Mouse (Mus musculus) CH12.LX (cell line): Measurements from ENCODE around the gene Rint1. TPM values are rescaled to one million over a fixed set of nuclear protein-coding genes. Genes with fewer than 3 reads are reported as not detected.

Experiments
- DNase-seq: peaks from one replicate; pipeline ENCODE4 v3.0.0-alpha.2; 2013; ENCODE audit errors: extremely low read depth
- H3K27ac ChIP-seq: 2 replicates; pipeline ENCODE4 v1.5.1; 2012; ENCODE audit warnings: low read depth, mild to moderate bottlenecking, control low read depth, moderate library complexity; ENCODE audit not compliant: insufficient read depth
- H3K27me3 ChIP-seq: replicated peaks from 2 replicates; pipeline ENCODE3; 2012; ENCODE audit warnings: inconsistent platforms
- H3K36me3 ChIP-seq, 2 experiments: replicated peaks in 1 of 2; 2 replicates each; pipeline versions ENCODE3 to v1.6.1; 2012; ENCODE audit warnings: inconsistent platforms in 1 of 2, low read length in 1 of 2, mild to moderate bottlenecking in 1 of 2, mixed read lengths in 1 of 2, moderate library complexity in 1 of 2; ENCODE audit not compliant: control insufficient read depth in 1 of 2, insufficient read depth in 1 of 2
- H3K4me1 ChIP-seq, 2 experiments: 2 replicates each; pipeline ENCODE4 v1.6.1; 2012; ENCODE audit warnings: inconsistent platforms in 1 of 2, moderate library complexity in 1 of 2; ENCODE audit not compliant: insufficient read depth in 2 of 2, control insufficient read depth in 1 of 2
- H3K4me2 ChIP-seq: 2 replicates; pipeline ENCODE4 v1.6.1; 2012; ENCODE audit warnings: low read depth, mild to moderate bottlenecking, control low read depth; ENCODE audit not compliant: poor library complexity, insufficient read depth, severe bottlenecking
- H3K4me3 ChIP-seq, 3 experiments: fragments of 150-350 bp in 1 of 3; sonication (generic) in 1 of 3; replicated peaks in 1 of 3; 2 replicates each; pipeline versions ENCODE3 to v1.5.1; 2011 to 2012; ENCODE audit warnings: low read depth in 2 of 3, low read length in 2 of 3, mild to moderate bottlenecking in 2 of 3, moderate library complexity in 2 of 3, control low read depth in 1 of 3, improper control_type of control experiment in 1 of 3, inconsistent platforms in 1 of 3, mixed read lengths in 1 of 3; ENCODE audit not compliant: poor library complexity in 1 of 3
- H3K79me2 ChIP-seq: replicated peaks from 2 replicates; pipeline ENCODE4 v1.6.1; 2012; ENCODE audit warnings: mild to moderate bottlenecking, moderate library complexity; ENCODE audit not compliant: control insufficient read depth, poor library complexity, insufficient read depth, severe bottlenecking; ENCODE audit errors: extremely low read depth
- H3K9ac ChIP-seq: 2 replicates; pipeline ENCODE4 v1.6.1; 2012; ENCODE audit warnings: low read depth, mild to moderate bottlenecking, control low read depth, moderate library complexity; ENCODE audit not compliant: insufficient read depth
- H3K9me3 ChIP-seq: replicated peaks from 2 replicates; pipeline ENCODE3; 2012; ENCODE audit warnings: low read length, inconsistent platforms, mixed read lengths
- BHLHE40 ChIP-seq: IDR thresholded peaks from 2 replicates; pipeline ENCODE4 v1.6.1; 2011; ENCODE audit warnings: mild to moderate bottlenecking, low read depth, low read length, improper control_type of control experiment
- CHD1 ChIP-seq: IDR thresholded peaks from 2 replicates; pipeline ENCODE4 v1.6.1; 2012; ENCODE audit warnings: low read depth, low read length, improper control_type of control experiment, inconsistent platforms
- CHD2 ChIP-seq: IDR thresholded peaks from 2 replicates; pipeline ENCODE4 v1.6.1; 2011; ENCODE audit warnings: low read length, improper control_type of control experiment
- CTCF ChIP-seq, 2 experiments: IDR thresholded peaks in 1 of 2; conservative IDR thresholded peaks in 1 of 2; 2 replicates each; pipeline ENCODE4 v1.5.1; 2011 to 2012; ENCODE audit warnings: low read depth in 2 of 2, low read length in 2 of 2, improper control_type of control experiment in 1 of 2, inconsistent platforms in 1 of 2, mild to moderate bottlenecking in 1 of 2, moderate library complexity in 1 of 2
- E2F4 ChIP-seq: IDR thresholded peaks from 2 replicates; pipeline ENCODE4 v1.6.1; 2011; ENCODE audit warnings: low read depth, low read length, improper control_type of control experiment; ENCODE audit not compliant: insufficient replicate concordance
- ELF1 ChIP-seq: IDR thresholded peaks from 2 replicates; pipeline ENCODE4 v1.6.1; 2014; ENCODE audit warnings: low read depth, mild to moderate bottlenecking, inconsistent platforms, low read length, improper control_type of control experiment
- EP300 ChIP-seq: IDR thresholded peaks from 2 replicates; pipeline ENCODE4 v1.6.1; 2011; ENCODE audit warnings: low read length, improper control_type of control experiment
- ETS1 ChIP-seq: conservative IDR thresholded peaks from 2 replicates; pipeline ENCODE4 v1.6.1; 2012; ENCODE audit warnings: low read depth, mild to moderate bottlenecking, inconsistent platforms, low read length, improper control_type of control experiment, moderate library complexity
- HCFC1 ChIP-seq: IDR thresholded peaks from 2 replicates; pipeline ENCODE4 v1.6.1; 2012; ENCODE audit warnings: low read depth, mild to moderate bottlenecking, inconsistent platforms, low read length, improper control_type of control experiment
- IRF4 ChIP-seq: IDR thresholded peaks from 2 replicates; pipeline ENCODE4 v1.6.1; 2014; ENCODE audit warnings: low read depth, mild to moderate bottlenecking, inconsistent platforms, low read length, improper control_type of control experiment
- MAX ChIP-seq: IDR thresholded peaks from 2 replicates; pipeline ENCODE4 v1.6.1; 2011; ENCODE audit warnings: low read length, improper control_type of control experiment
- MAZ ChIP-seq: IDR thresholded peaks from 2 replicates; pipeline ENCODE4 v1.6.1; 2012; ENCODE audit warnings: low read depth, mild to moderate bottlenecking, inconsistent platforms, low read length, improper control_type of control experiment, moderate library complexity
- MEF2A ChIP-seq: IDR thresholded peaks from 2 replicates; pipeline ENCODE4 v1.6.1; 2014; ENCODE audit warnings: low read depth, mild to moderate bottlenecking, inconsistent platforms, low read length, improper control_type of control experiment, borderline replicate concordance
- MXI1 ChIP-seq: IDR thresholded peaks from 2 replicates; pipeline ENCODE4 v1.6.1; 2011; ENCODE audit warnings: mild to moderate bottlenecking, low read depth, low read length, improper control_type of control experiment
- MYC ChIP-seq: IDR thresholded peaks from 2 replicates; pipeline ENCODE4 v1.6.1; 2011; ENCODE audit warnings: low read depth, mild to moderate bottlenecking, improper control_type of control experiment, low read length
- NELFE ChIP-seq: IDR thresholded peaks from 2 replicates; pipeline ENCODE4 v1.6.1; 2011; ENCODE audit warnings: low read depth, low read length, improper control_type of control experiment
- NRF1 ChIP-seq: IDR thresholded peaks from 2 replicates; pipeline ENCODE4 v1.6.1; 2014; ENCODE audit warnings: low read depth, mild to moderate bottlenecking, inconsistent platforms, low read length, improper control_type of control experiment, moderate library complexity
- PAX5 ChIP-seq: IDR thresholded peaks from 2 replicates; pipeline ENCODE4 v1.6.1; 2012; ENCODE audit warnings: low read length, inconsistent platforms, mixed read lengths
- POLR2AphosphoS2 ChIP-seq: IDR thresholded peaks from 2 replicates; pipeline ENCODE4 v1.6.1; 2011; ENCODE audit warnings: low read depth, low read length, improper control_type of control experiment
- RAD21 ChIP-seq: IDR thresholded peaks from 2 replicates; pipeline ENCODE4 v1.6.1; 2011; ENCODE audit warnings: low read depth, mild to moderate bottlenecking, low read length, improper control_type of control experiment, moderate library complexity
- RCOR1 ChIP-seq: conservative IDR thresholded peaks from 2 replicates; pipeline ENCODE4 v1.6.1; 2012; ENCODE audit warnings: low read depth, mild to moderate bottlenecking, inconsistent platforms, low read length, improper control_type of control experiment
- SIN3A ChIP-seq: IDR thresholded peaks from 2 replicates; pipeline ENCODE4 v1.6.1; 2012; ENCODE audit warnings: low read length, improper control_type of control experiment, inconsistent platforms
- SMC3 ChIP-seq: IDR thresholded peaks from 2 replicates; pipeline ENCODE4 v1.6.1; 2011; ENCODE audit warnings: low read depth, low read length, improper control_type of control experiment
- TBP ChIP-seq: conservative IDR thresholded peaks from 2 replicates; pipeline ENCODE4 v1.6.1; 2011; ENCODE audit warnings: low read depth, low read length, improper control_type of control experiment
- USF1 ChIP-seq: IDR thresholded peaks from 2 replicates; pipeline ENCODE4 v1.6.1; 2014; ENCODE audit warnings: low read depth, mild to moderate bottlenecking, inconsistent platforms, low read length, improper control_type of control experiment
- USF2 ChIP-seq: conservative IDR thresholded peaks from 2 replicates; pipeline ENCODE4 v1.6.1; 2011; ENCODE audit warnings: low read depth, low read length, improper control_type of control experiment
- ZKSCAN1 ChIP-seq: IDR thresholded peaks from 2 replicates; pipeline ENCODE4 v1.6.1; 2012; ENCODE audit warnings: low read depth, inconsistent platforms, low read length, improper control_type of control experiment, borderline replicate concordance
- ZMIZ1 ChIP-seq: IDR thresholded peaks from 2 replicates; pipeline ENCODE4 v1.6.1; 2012; ENCODE audit warnings: low read depth, mild to moderate bottlenecking, inconsistent platforms, low read length, improper control_type of control experiment
- dilution Hi-C: fragments of 300-500 bp; cut with MboI; formaldehyde crosslinking; loops from 2 replicates; pipeline ENCODE4 v1.14.3; 2020; ENCODE audit warnings: low sequenced_read_pairs; ENCODE audit not compliant: extremely low pct_unique_long_range_greater_than_20kb, extremely low pct_ligation_motif_present
- in situ Hi-C: fragments of 300-500 bp; cut with MboI; formaldehyde crosslinking; loops from 3 replicates; pipeline ENCODE4 v1.14.3; 2019; ENCODE audit warnings: low sequenced_read_pairs, low pct_ligation_motif_present, low pct_unique_long_range_greater_than_20kb, mixed read lengths
- polyA plus RNA-seq: library from polyadenylated mRNA; unstranded; fragments of >175 nt; gene quantifications from 2 replicates; pipeline ENCODE4 v1.2.1, GENCODE M21; 2012; ENCODE audit warnings: low read depth; ENCODE audit not compliant: insufficient read length
- total RNA-seq, 2 experiments: library from RNA; depleted of rRNA; stranded (reverse); fragments of 300-350 nt in 1 of 2; fragments of >200 nt in 1 of 2; gene quantifications; 2 replicates each; pipeline ENCODE4 v1.2.3; 2012 to 2014

Rint1 gene
- total and polyA plus RNA-seq, 3 experiments, result 14.7 to 17.6 (median 16.2) TPM

GRCm38 (mm10) chr5:23864054-23864965 is 76.8 kb downstream of the Rint1 start:
- no peak overlapping the region for H3K27ac ChIP-seq
- no peaks in the 10 kb centered on the region for H3K79me2 ChIP-seq
- no peak overlapping the region for H3K4me2 ChIP-seq
- H3K4me3 ChIP-seq, result no peak overlapping the region
- dilution Hi-C loops (no loop called here), in situ Hi-C loops (loop anchor here (5.0 kb wide), 1 partner anchor 193 kb away; no protein-coding TSS in a partner anchor)
- H3K36me3 ChIP-seq, result peaks cover 8 to 37% of the 10 kb centered on the region in 2 experiments
- no peaks in the 10 kb centered on the region for H3K9me3 ChIP-seq
- H3K4me1 ChIP-seq, result peaks cover 0 to 44% of the 10 kb centered on the region in 2 experiments; a peak in 2 of 4 replicates
- TF ChIP-seq IRF4 (no peak), CHD1 (no peak), RAD21 (no peak), MEF2A (no peak), CHD2 (no peak), PAX5 (no peak), ETS1 (no peak), ELF1 (no peak), MXI1 (no peak), RCOR1 (no peak), MYC (no peak)
- H3K27me3 ChIP-seq, result no peaks in the 10 kb centered on the region
- no peak overlapping the region for H3K9ac ChIP-seq
- no peak for DNase-seq

- H3K27me3 ChIP-seq, result no peaks in the 10 kb centered on the region
- TF ChIP-seq TBP, result no peak
- no peak for TF ChIP-seq ZMIZ1
- no peak for TF ChIP-seq E2F4
- TF ChIP-seq POLR2AphosphoS2, result no peak
- TF ChIP-seq CHD1, result no peak
- no peak for TF ChIP-seq MEF2A
- no peak for TF ChIP-seq ELF1
- TF ChIP-seq ZKSCAN1, result no peak
- TF ChIP-seq SMC3, result no peak
- TF ChIP-seq HCFC1, result no peak
- no peak for TF ChIP-seq USF2
- no peak for TF ChIP-seq NELFE
- TF ChIP-seq CTCF (conservative IDR thresholded peaks at IDR 0.05 in 1 of 2, IDR thresholded peaks at IDR 0.05 in 1 of 2; ENCODE audit: low read depth in 2 of 2, low read length in 2 of 2), result no peak
- no peak for TF ChIP-seq EP300
- TF ChIP-seq SIN3A, result no peak
- no peak for TF ChIP-seq BHLHE40
- TF ChIP-seq NRF1, result no peak
- no peak for TF ChIP-seq MAZ
- TF ChIP-seq MAX, result no peak
- TF ChIP-seq USF1, result no peak
- H3K36me3 ChIP-seq, result peaks cover 0 to 21% of the 10 kb centered on the region in 2 experiments
- DNase-seq, result no peak
- H3K4me3 ChIP-seq, result no peak overlapping the region
- H3K9me3 ChIP-seq, result no peaks in the 10 kb centered on the region
- in situ Hi-C loops, result no loop called here
- no peak overlapping the region for H3K27ac ChIP-seq
- peaks cover 4 to 49% of the 10 kb centered on the region in 2 experiments for H3K4me1 ChIP-seq
- dilution Hi-C loops, result no loop called here
- H3K79me2 ChIP-seq, result no peaks in the 10 kb centered on the region
- no peak overlapping the region for H3K4me2 ChIP-seq
- no peak overlapping the region for H3K9ac ChIP-seq
Measured at GRCm38 (mm10) chr5:23865941-23866340, 78.4 kb downstream of the Rint1 start.
